Mouse (Mus musculus) heart, embryonic 14.5 days (tissue): ENCODE data around the gene Dgkg. TPM values are rescaled to one million over a fixed set of nuclear protein-coding genes. Genes with fewer than 3 reads are reported as not detected.

ENCODE experiments used
- ATAC-seq: fragments of 200-750 bp; cut with Nextera tagmentation; 2 replicates; pipeline ENCODE4 v1.8.0; 2017; ENCODE audit warnings: low read depth, moderate TSS enrichment; ENCODE audit not compliant: insufficient number of reproducible peaks, insufficient read depth, low FRiP score
- H3K27ac ChIP-seq, 2 experiments: fragments of 200-500 bp in 1 of 2; fragments of 300-500 bp in 1 of 2; sonication (generic) in 1 of 2; replicated peaks in 1 of 2; 2 replicates each; pipeline ENCODE4 v1.5.1; 2012 to 2014; ENCODE audit warnings: low read depth in 2 of 2, low read length in 2 of 2, control low read depth in 1 of 2, mild to moderate bottlenecking in 1 of 2, mixed read lengths in 1 of 2; ENCODE audit not compliant: control insufficient read depth in 1 of 2, insufficient read depth in 1 of 2
- H3K27me3 ChIP-seq: fragments of 300-500 bp; sonication (generic); 2 replicates; pipeline ENCODE4 v1.6.1; 2014; ENCODE audit warnings: mild to moderate bottlenecking, low read length, control low read depth; ENCODE audit not compliant: control insufficient read depth, insufficient read depth
- H3K36me3 ChIP-seq: fragments of 300-500 bp; sonication (generic); 2 replicates; pipeline ENCODE4 v1.6.1; 2014; ENCODE audit warnings: mild to moderate bottlenecking, control low read depth, low read length, mixed read lengths; ENCODE audit not compliant: control insufficient read depth, insufficient read depth
- H3K4me1 ChIP-seq, 2 experiments: fragments of 200-500 bp in 1 of 2; fragments of 300-500 bp in 1 of 2; sonication (generic) in 1 of 2; 2 replicates each; pipeline ENCODE4 v1.6.1; 2012 to 2014; ENCODE audit warnings: low read length in 2 of 2, control low read depth in 1 of 2, mixed read lengths in 1 of 2; ENCODE audit not compliant: control insufficient read depth in 2 of 2, insufficient read depth in 2 of 2
- H3K4me2 ChIP-seq: fragments of 300-500 bp; sonication (generic); 2 replicates; pipeline ENCODE4 v1.6.1; 2014; ENCODE audit warnings: mild to moderate bottlenecking, low read length
- H3K4me3 ChIP-seq, 2 experiments: fragments of 200-500 bp in 1 of 2; fragments of 300-500 bp in 1 of 2; sonication (generic) in 1 of 2; 2 replicates each; pipeline ENCODE4 v1.5.1; 2012 to 2014; ENCODE audit warnings: low read length in 2 of 2, mild to moderate bottlenecking in 2 of 2, control low read depth in 1 of 2, low read depth in 1 of 2, moderate library complexity in 1 of 2; ENCODE audit not compliant: control insufficient read depth in 1 of 2, insufficient read depth in 1 of 2
- H3K9ac ChIP-seq: fragments of 300-500 bp; sonication (generic); 2 replicates; pipeline ENCODE4 v1.6.1; 2014; ENCODE audit warnings: mild to moderate bottlenecking, low read length
- H3K9me3 ChIP-seq: fragments of 300-500 bp; sonication (generic); 2 replicates; pipeline ENCODE4 v1.6.1; 2016; ENCODE audit warnings: low read length, control low read depth; ENCODE audit not compliant: control insufficient read depth
- WGBS: fragments of 180-500 bp; shearing (Covaris S2); extraction: QIAGEN DNeasy Blood & Tissue Kit; methylation state at CpG from one replicate; pipeline ENCODE4 v1.1.7; 2014; 5-methylcytosine and 5-hydroxymethylcytosine counted together
- polyA plus RNA-seq: library from polyadenylated mRNA; unstranded; fragments of >200 nt; fragmentation: Nextera tagmentation; extraction: Ambion mirVana; gene quantifications from 2 replicates; pipeline ENCODE4 v1.2.1, GENCODE M21; 2014

Dgkg gene
- polyA plus RNA-seq, 1 experiment from 2014 or later: 0.42 TPM

GRCm38 (mm10) chr16:22563594-22563993, 93.4 kb downstream of the Dgkg start:
- H3K27me3 ChIP-seq: no peaks in the 10 kb centered on the region
- no peak for ATAC-seq
- H3K4me1 ChIP-seq: peaks cover 7% of the 10 kb centered on the region in 2 experiments
- H3K27ac ChIP-seq: peak overlapping the region; percentile 84 to 89; a peak in 3 of 4 replicates
- no peaks in the 10 kb centered on the region for H3K36me3 ChIP-seq
- peak overlapping the region; percentile 56 for H3K4me2 ChIP-seq
- H3K4me3 ChIP-seq: no peak overlapping the region
- no peaks in the 10 kb centered on the region for H3K9me3 ChIP-seq
- H3K9ac ChIP-seq: peak overlapping the region; percentile 57; the same call in 1 of the 2 replicates

- Histone ChIP-seq H3K9ac (no peak overlapping the region), H3K9me3 (no peaks in the 10 kb centered on the region), H3K4me3 (no peak overlapping the region), H3K36me3 (no peaks in the 10 kb centered on the region), H3K4me2 (no peak overlapping the region), H3K27ac (no peak overlapping the region), H3K4me1 (peaks cover 13 to 25% of the 10 kb centered on the region in 2 experiments), H3K27me3 (no peaks in the 10 kb centered on the region)
- WGBS: 54% methylated on average over 2 of the region's 2 CpGs
- ATAC-seq: no peak
Observed at GRCm38 (mm10) chr16:22554996-22555395, 102.0 kb downstream of the Dgkg start.

- no peak overlapping the region; a peak in 2 of 4 replicates for H3K27ac ChIP-seq
- H3K4me1 ChIP-seq: peaks cover 22 to 36% of the 10 kb centered on the region in 2 experiments
- H3K9ac ChIP-seq: peak overlapping the region; percentile 27; the same call in 1 of the 2 replicates
Observed at GRCm38 (mm10) chr16:22552351-22552750, 104.7 kb downstream of the Dgkg start.

GRCm38 (mm10) chr16:22551231-22552000, 105.6 kb downstream of the Dgkg start:
- Histone ChIP-seq H3K36me3 (no peaks in the 10 kb centered on the region), H3K9ac (no peak overlapping the region), H3K4me1 (peaks cover 22 to 36% of the 10 kb centered on the region in 2 experiments), H3K27me3 (no peaks in the 10 kb centered on the region), H3K4me2 (no peak overlapping the region), H3K9me3 (no peaks in the 10 kb centered on the region), H3K4me3 (no peak overlapping the region), H3K27ac (0 out of 4 replicates have a peak overlapping the region, but pooled peaks of 1 of the 2 experiments have one; percentile 36)
- ATAC-seq: no peak
- 21% methylated on average over 11 of the region's 11 CpGs for WGBS

More at GRCm38 (mm10) chr16:22552351-22552750, 104.7 kb downstream of the Dgkg start:
- Histone ChIP-seq H3K4me3 (no peak overlapping the region), H3K9me3 (no peaks in the 10 kb centered on the region), H3K4me2 (no peak overlapping the region), H3K36me3 (no peaks in the 10 kb centered on the region), H3K27me3 (no peaks in the 10 kb centered on the region)
- WGBS: 15% methylated on average over 9 of the region's 9 CpGs
- no peak for ATAC-seq

- no peak overlapping the region for H3K9ac ChIP-seq
- no peak overlapping the region for H3K27ac ChIP-seq
- no peaks in the 10 kb centered on the region for H3K27me3 ChIP-seq
- peak overlapping the region; percentile 62 for H3K4me2 ChIP-seq
- H3K36me3 ChIP-seq: no peaks in the 10 kb centered on the region
- no peak for ATAC-seq
- peaks cover 29 to 52% of the 10 kb centered on the region in 2 experiments for H3K4me1 ChIP-seq
- WGBS: 41% methylated on average over 5 of the region's 5 CpGs
- H3K9me3 ChIP-seq: no peaks in the 10 kb centered on the region
- H3K4me3 ChIP-seq: peak overlapping the region in 1 of 2 experiments; percentile 40; a peak in 2 of 4 replicates
Observed at GRCm38 (mm10) chr16:22549346-22549745, 107.7 kb downstream of the Dgkg start.

- peak overlapping the region; percentile 65 for H3K9ac ChIP-seq
- H3K4me1 ChIP-seq: peaks cover 31 to 53% of the 10 kb centered on the region in 2 experiments
- peak; percentile 36; the same call in 1 of the 2 replicates for ATAC-seq
- no peaks in the 10 kb centered on the region for H3K36me3 ChIP-seq
- WGBS: 3% methylated on average over 26 of the region's 26 CpGs
- H3K27ac ChIP-seq: peak overlapping the region; percentile 77 to 88
- H3K4me3 ChIP-seq: peak overlapping the region; percentile 40 to 54
- H3K9me3 ChIP-seq: no peaks in the 10 kb centered on the region
- peak overlapping the region; percentile 62 for H3K4me2 ChIP-seq
- no peaks in the 10 kb centered on the region for H3K27me3 ChIP-seq
Observed at GRCm38 (mm10) chr16:22548167-22549080, 108.6 kb downstream of the Dgkg start.

GRCm38 (mm10) chr16:22547741-22548140, 109.3 kb downstream of the Dgkg start:
- H3K4me3 ChIP-seq: peak overlapping the region in 1 of 2 experiments; percentile 40; a peak in 2 of 4 replicates
- WGBS: 58% methylated on average over 10 of the region's 10 CpGs
- H3K4me1 ChIP-seq: peaks cover 34 to 58% of the 10 kb centered on the region in 2 experiments
- no peaks in the 10 kb centered on the region for H3K36me3 ChIP-seq
- H3K4me2 ChIP-seq: peak overlapping the region; percentile 62
- ATAC-seq: no peak
- H3K9ac ChIP-seq: 0 out of 2 replicates have a peak overlapping the region, but pooled peaks have one; percentile 65
- no peaks in the 10 kb centered on the region for H3K9me3 ChIP-seq
- peak overlapping the region; percentile 8 to 77; a peak in 2 of 4 replicates for H3K27ac ChIP-seq
- no peaks in the 10 kb centered on the region for H3K27me3 ChIP-seq
